Mouse (Mus musculus): ENCODE data around the gene Crtam. TPM values are rescaled to one million over a fixed set of nuclear protein-coding genes. Genes with fewer than 3 reads are reported as not detected.
A peak's percentile ranks its signal among the peaks of the same experiment; 100 is the strongest.

The Crtam gene
- total and polyA plus RNA-seq, 3 experiments: not detected

DNA sequence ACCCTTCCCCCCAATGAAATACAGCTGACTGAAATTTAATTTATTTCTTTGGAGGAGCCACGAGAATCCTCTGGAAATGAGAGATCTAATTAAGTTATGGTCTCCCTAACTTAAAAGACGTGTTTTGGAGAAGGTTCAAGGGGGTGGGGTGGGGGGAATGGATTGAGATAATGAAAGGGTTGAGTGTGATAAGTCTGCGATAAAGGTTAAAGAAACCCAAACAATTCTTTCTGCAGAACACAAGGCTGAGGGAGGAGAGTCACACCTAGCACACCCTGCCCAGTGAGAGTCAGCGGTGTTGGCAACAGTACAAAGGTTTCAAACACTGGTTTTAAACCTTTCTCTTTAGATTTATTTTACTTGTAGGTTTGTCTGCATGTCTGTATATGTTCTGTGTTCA lies 49.0 kb upstream of the Crtam start:
- no peak overlapping the region for H3K4me3 ChIP-seq (replicated peaks in 1 of 3; ENCODE audit: low read depth in 2 of 3, low read length in 2 of 3, poor library complexity in 1 of 3)
- peaks cover 8 to 41% of the 10 kb centered on the region in 2 experiments; a peak in 3 of 4 replicates for H3K4me1 ChIP-seq (ENCODE audit: control insufficient read depth in 1 of 2, insufficient read depth in 2 of 2)
- H3K9ac ChIP-seq (ENCODE audit: insufficient read depth, low read depth): no peak overlapping the region
- no peak for DNase-seq (ENCODE audit: extremely low read depth)
- no peak overlapping the region for H3K4me2 ChIP-seq (ENCODE audit: insufficient read depth, low read depth, poor library complexity, severe bottlenecking)
- H3K27ac ChIP-seq (ENCODE audit: insufficient read depth, low read depth): no peak overlapping the region
- no peaks in the 10 kb centered on the region for H3K27me3 ChIP-seq (replicated peaks)
- in situ Hi-C loops (cut with MboI; ENCODE audit: low pct_ligation_motif_present, low pct_unique_long_range_greater_than_20kb, low sequenced_read_pairs): loop anchor here (5.0 kb wide), 1 partner anchor 124 kb away; no protein-coding TSS in a partner anchor
- H3K79me2 ChIP-seq (replicated peaks; ENCODE audit: control insufficient read depth, extremely low read depth, insufficient read depth, poor library complexity, severe bottlenecking): no peaks in the 10 kb centered on the region
- TF ChIP-seq MAZ (IDR thresholded peaks at IDR 0.05; ENCODE audit: low read depth, low read length) (no peak), POLR2AphosphoS2 (IDR thresholded peaks at IDR 0.05; ENCODE audit: low read depth, low read length) (no peak), KAT2A (IDR thresholded peaks at IDR 0.05; ENCODE audit: insufficient replicate concordance, low read length) (no peak), JUND (conservative IDR thresholded peaks at IDR 0.05; ENCODE audit: low read depth, low read length) (no peak)
- H3K36me3 ChIP-seq (replicated peaks in 1 of 2; ENCODE audit: control insufficient read depth in 1 of 2, insufficient read depth in 1 of 2, low read length in 1 of 2): peaks cover 0 to 13% of the 10 kb centered on the region in 2 experiments
- no peaks in the 10 kb centered on the region for H3K9me3 ChIP-seq (replicated peaks; ENCODE audit: low read length)
- dilution Hi-C loops (cut with MboI; ENCODE audit: extremely low pct_ligation_motif_present, extremely low pct_unique_long_range_greater_than_20kb, low sequenced_read_pairs): no loop called here

DNA sequence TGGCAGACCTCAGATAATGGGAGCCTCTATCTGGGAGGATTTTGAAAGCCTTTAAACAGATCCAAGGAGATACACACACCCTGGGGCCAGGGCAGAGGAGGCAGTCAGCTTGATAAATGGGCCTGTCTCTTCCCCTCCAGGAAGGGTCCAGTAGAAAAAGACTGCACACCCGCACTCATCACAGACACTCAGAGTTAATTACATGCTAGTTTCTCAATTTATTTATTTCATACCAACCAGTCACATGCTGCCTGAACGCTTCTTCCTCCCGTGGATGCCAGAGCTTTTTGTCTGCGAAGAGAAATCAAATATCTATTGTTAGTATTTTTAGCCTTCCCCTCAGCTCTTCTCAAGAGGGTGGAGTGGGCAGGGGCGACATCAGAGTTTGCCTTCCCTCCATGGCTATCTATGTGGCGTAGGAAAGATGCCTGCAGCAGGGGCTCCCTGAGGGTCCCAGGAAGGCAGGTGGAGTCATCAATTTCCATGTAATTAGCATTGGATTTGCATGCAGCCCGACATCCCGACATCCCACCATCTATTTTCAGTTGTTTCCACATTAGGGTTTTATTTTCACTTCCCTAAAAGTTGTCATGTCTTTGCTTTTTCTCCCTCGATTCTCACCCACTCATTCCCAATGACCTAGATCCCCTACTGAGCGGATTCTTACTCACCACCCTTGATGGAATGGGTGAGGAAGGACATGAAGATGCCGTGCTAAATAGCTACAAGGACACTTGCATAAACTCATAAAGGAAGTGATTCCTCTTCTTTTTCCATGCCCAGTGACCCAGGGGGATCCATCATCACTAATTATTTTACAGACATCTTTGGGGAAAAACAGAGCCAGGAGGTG lies 46.9 kb upstream of the Crtam start:
- TF ChIP-seq EP300 (IDR thresholded peaks at IDR 0.05; ENCODE audit: low read length): peak; percentile 63
- TF ChIP-seq MEF2A (IDR thresholded peaks at IDR 0.05; ENCODE audit: borderline replicate concordance, low read depth, low read length): 0 out of 2 replicates have a peak, but pooled peaks have one; percentile 42
- no peak for TF ChIP-seq MAFK (IDR thresholded peaks at IDR 0.05; ENCODE audit: insufficient replicate concordance, low read length)
- TF ChIP-seq TBP (conservative IDR thresholded peaks at IDR 0.05; ENCODE audit: low read depth, low read length): peak; percentile 88
- Histone ChIP-seq H3K36me3 (replicated peaks in 1 of 2; ENCODE audit: control insufficient read depth in 1 of 2, insufficient read depth in 1 of 2, low read length in 1 of 2) (peaks cover 0 to 25% of the 10 kb centered on the region in 2 experiments), H3K4me2 (ENCODE audit: insufficient read depth, low read depth, poor library complexity, severe bottlenecking) (no peak overlapping the region), H3K4me1 (ENCODE audit: control insufficient read depth in 1 of 2, insufficient read depth in 2 of 2) (peaks cover 8 to 36% of the 10 kb centered on the region in 2 experiments; a peak in 3 of 4 replicates), H3K27me3 (replicated peaks) (no peaks in the 10 kb centered on the region), H3K9me3 (replicated peaks; ENCODE audit: low read length) (no peaks in the 10 kb centered on the region), H3K9ac (ENCODE audit: insufficient read depth, low read depth) (no peak overlapping the region), H3K4me3 (replicated peaks in 1 of 3; ENCODE audit: low read depth in 2 of 3, low read length in 2 of 3, poor library complexity in 1 of 3) (no peak overlapping the region), H3K79me2 (replicated peaks; ENCODE audit: control insufficient read depth, extremely low read depth, insufficient read depth, poor library complexity, severe bottlenecking) (no peaks in the 10 kb centered on the region), H3K27ac (ENCODE audit: insufficient read depth, low read depth) (no peak overlapping the region)
- DNase-seq (ENCODE audit: extremely low read depth): peak; percentile 35
- in situ Hi-C loops (cut with MboI; ENCODE audit: low pct_ligation_motif_present, low pct_unique_long_range_greater_than_20kb, low sequenced_read_pairs) (loop anchor here (5.0 kb wide), 1 partner anchor 126 kb away; no protein-coding TSS in a partner anchor), dilution Hi-C loops (cut with MboI; ENCODE audit: extremely low pct_ligation_motif_present, extremely low pct_unique_long_range_greater_than_20kb, low sequenced_read_pairs) (no loop called here)

DNA sequence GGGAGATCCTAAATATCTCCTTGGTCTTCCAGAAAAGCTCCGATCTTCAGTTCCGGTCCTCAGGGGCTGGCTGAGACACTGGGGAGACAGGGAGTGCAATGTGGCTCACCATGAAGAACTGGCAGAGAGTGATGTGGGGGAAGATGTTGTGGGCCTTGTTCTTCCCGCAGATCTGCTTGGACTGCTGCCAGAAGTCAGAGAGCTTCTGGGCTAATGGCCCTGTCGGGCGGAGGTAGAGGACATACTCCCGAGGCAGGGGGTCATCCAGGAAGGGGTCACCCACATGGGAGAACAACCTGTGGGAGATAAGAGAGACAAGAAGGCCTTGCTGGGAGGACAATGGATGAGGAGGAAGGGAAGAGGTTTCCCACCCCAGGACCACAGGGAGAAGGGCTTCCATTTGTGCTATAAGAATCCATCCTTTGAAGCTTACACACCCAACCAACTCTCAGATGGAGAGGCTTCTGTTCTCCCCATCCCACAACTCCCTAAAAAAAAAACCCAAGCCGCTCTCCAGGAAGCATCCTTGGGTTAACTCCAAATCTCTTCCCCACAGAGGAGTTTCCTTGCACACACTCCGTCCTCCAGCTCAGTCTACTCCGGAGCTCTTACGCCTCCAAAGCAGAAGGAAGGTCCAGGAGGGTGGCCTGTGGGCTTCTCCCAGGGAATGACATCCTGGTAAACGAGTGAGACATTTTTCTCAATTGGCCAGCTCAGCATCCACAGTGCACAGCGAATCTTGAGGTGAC lies 46.1 kb upstream of the Crtam start:
- Histone ChIP-seq H3K9ac (ENCODE audit: insufficient read depth, low read depth) (no peak overlapping the region), H3K36me3 (replicated peaks in 1 of 2; ENCODE audit: control insufficient read depth in 1 of 2, insufficient read depth in 1 of 2, low read length in 1 of 2) (peaks cover 0 to 28% of the 10 kb centered on the region in 2 experiments), H3K4me3 (replicated peaks in 1 of 3; ENCODE audit: low read depth in 2 of 3, low read length in 2 of 3, poor library complexity in 1 of 3) (no peak overlapping the region), H3K4me1 (ENCODE audit: control insufficient read depth in 1 of 2, insufficient read depth in 2 of 2) (peaks cover 8 to 36% of the 10 kb centered on the region in 2 experiments; a peak in 3 of 4 replicates), H3K27ac (ENCODE audit: insufficient read depth, low read depth) (no peak overlapping the region), H3K27me3 (replicated peaks) (no peaks in the 10 kb centered on the region), H3K4me2 (ENCODE audit: insufficient read depth, low read depth, poor library complexity, severe bottlenecking) (no peak overlapping the region), H3K9me3 (replicated peaks; ENCODE audit: low read length) (no peaks in the 10 kb centered on the region), H3K79me2 (replicated peaks; ENCODE audit: control insufficient read depth, extremely low read depth, insufficient read depth, poor library complexity, severe bottlenecking) (no peaks in the 10 kb centered on the region)
- dilution Hi-C loops (cut with MboI; ENCODE audit: extremely low pct_ligation_motif_present, extremely low pct_unique_long_range_greater_than_20kb, low sequenced_read_pairs) (no loop called here), in situ Hi-C loops (cut with MboI; ENCODE audit: low pct_ligation_motif_present, low pct_unique_long_range_greater_than_20kb, low sequenced_read_pairs) (loop anchor here (5.0 kb wide), 1 partner anchor 127 kb away; no protein-coding TSS in a partner anchor)
- no peak for DNase-seq (ENCODE audit: extremely low read depth)
- no peak for TF ChIP-seq MEF2A (IDR thresholded peaks at IDR 0.05; ENCODE audit: borderline replicate concordance, low read depth, low read length)
- no peak for TF ChIP-seq ETS1 (conservative IDR thresholded peaks at IDR 0.05; ENCODE audit: low read depth, low read length)
- no peak for TF ChIP-seq POLR2AphosphoS2 (IDR thresholded peaks at IDR 0.05; ENCODE audit: low read depth, low read length)
- no peak for TF ChIP-seq RCOR1 (conservative IDR thresholded peaks at IDR 0.05; ENCODE audit: low read depth, low read length)
- TF ChIP-seq ZMIZ1 (IDR thresholded peaks at IDR 0.05; ENCODE audit: low read depth, low read length): no peak
- TF ChIP-seq BHLHE40 (IDR thresholded peaks at IDR 0.05; ENCODE audit: low read depth, low read length): no peak
- TF ChIP-seq SMC3 (IDR thresholded peaks at IDR 0.05; ENCODE audit: low read depth, low read length): no peak
- TF ChIP-seq MYC (IDR thresholded peaks at IDR 0.05; ENCODE audit: low read depth, low read length): no peak
- TF ChIP-seq NRF1 (IDR thresholded peaks at IDR 0.05; ENCODE audit: low read depth, low read length): no peak
- TF ChIP-seq NELFE (IDR thresholded peaks at IDR 0.05; ENCODE audit: low read depth, low read length): no peak
- no peak for TF ChIP-seq ELF1 (IDR thresholded peaks at IDR 0.05; ENCODE audit: low read depth, low read length)
- TF ChIP-seq ZKSCAN1 (IDR thresholded peaks at IDR 0.05; ENCODE audit: borderline replicate concordance, low read depth, low read length): no peak
- no peak for TF ChIP-seq UBTF (IDR thresholded peaks at IDR 0.05; ENCODE audit: low read depth, low read length)
- no peak for TF ChIP-seq CHD1 (IDR thresholded peaks at IDR 0.05; ENCODE audit: low read depth, low read length)
- no peak for TF ChIP-seq RAD21 (IDR thresholded peaks at IDR 0.05; ENCODE audit: low read depth, low read length)
- TF ChIP-seq MAFK (IDR thresholded peaks at IDR 0.05; ENCODE audit: insufficient replicate concordance, low read length): no peak

All from CH12.LX (cell line).